Mouse (Mus musculus) erythroid progenitor cell, adult 5-6 weeks (primary cell): ENCODE measurements around the gene Katna1. TPM values are rescaled to one million over a fixed set of nuclear protein-coding genes. Genes with fewer than 3 reads are reported as not detected.

Source experiments
- ATAC-seq: replicated peaks from 2 replicates; pipeline ENCODE4 v1.8.0; 2016; ENCODE audit warnings: moderate number of reproducible peaks, mild to moderate bottlenecking, moderate TSS enrichment, inconsistent platforms; ENCODE audit not compliant: poor library complexity, low FRiP score, severe bottlenecking
- total RNA-seq, 2 experiments: library from RNA; stranded (forward) in 1 of 2; stranded (reverse) in 1 of 2; fragments of 150-400 nt in 1 of 2; fragments of 186-747, 209-891 nt in 1 of 2; gene quantifications; 2 replicates each; pipeline versions ENCODE4 v1.2.3 to v1.2.4; 2015 to 2017; ENCODE audit warnings: low replicate concordance in 2 of 2

Katna1 gene
- total RNA-seq, 2 experiments from 2014 or later: 44.9 to 59.5 TPM

DNA sequence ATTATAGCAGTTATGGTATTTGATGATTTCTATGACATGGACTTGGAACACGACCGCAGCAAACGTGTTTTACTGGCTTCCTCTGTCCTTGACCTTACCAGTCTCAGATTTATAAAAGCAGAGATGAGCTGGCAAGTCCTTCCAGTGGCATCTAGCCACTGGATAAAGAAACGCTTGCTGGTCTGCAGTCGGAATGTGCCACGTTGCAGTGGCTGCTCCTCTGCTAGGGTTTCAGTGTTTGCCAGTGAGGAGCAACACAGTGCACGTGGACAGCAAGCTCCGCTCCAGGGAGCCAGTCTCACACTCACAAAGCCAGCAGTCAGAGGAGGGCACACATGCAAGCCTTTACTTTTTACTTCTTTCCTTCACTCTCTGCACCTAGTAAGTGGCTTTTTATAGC, 49.6 kb downstream of the Katna1 start:
- no peak for ATAC-seq

DNA sequence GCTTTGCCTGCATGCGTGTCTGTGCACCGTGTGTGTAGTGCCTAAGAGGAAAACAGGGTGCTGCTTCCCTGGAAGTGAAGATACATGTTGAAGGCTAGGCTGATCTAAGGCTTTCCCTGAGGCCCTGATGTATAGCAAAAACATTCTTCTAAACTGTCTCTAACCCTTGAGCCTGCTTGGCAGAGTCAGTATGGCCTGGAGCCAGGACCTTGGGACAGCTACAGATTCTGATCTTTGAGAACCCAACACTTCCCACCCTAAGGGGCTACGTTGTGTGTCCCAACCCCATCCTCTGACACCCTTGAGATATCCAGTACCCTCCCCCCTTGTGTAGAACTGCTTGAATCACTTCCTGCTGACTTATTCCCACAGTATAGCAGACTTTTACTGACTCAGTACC, 52.6 kb downstream of the Katna1 start:
- ATAC-seq: no peak

DNA sequence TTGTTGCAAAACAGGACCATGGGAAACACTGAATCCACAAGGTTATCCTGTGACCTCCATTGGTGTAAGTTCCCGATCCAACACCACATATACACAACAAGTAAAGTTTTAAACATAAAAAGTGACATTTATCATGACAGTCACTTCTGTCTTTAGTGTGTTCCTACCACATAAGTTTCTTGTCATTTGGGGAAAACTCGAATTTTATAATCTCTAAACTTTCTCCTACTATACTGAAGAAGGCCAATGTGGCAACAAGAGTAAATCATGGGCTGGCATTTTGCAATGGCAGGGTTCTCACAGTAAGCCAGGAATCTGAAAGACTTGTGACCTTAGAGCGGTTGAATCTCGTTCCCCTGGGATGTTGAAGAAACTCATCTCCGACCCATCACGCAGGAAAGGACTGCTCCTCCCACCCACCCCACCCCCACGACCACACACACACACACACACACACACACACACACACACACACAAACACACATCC, 54.0 kb downstream of the Katna1 start:
- ATAC-seq: no peak

DNA sequence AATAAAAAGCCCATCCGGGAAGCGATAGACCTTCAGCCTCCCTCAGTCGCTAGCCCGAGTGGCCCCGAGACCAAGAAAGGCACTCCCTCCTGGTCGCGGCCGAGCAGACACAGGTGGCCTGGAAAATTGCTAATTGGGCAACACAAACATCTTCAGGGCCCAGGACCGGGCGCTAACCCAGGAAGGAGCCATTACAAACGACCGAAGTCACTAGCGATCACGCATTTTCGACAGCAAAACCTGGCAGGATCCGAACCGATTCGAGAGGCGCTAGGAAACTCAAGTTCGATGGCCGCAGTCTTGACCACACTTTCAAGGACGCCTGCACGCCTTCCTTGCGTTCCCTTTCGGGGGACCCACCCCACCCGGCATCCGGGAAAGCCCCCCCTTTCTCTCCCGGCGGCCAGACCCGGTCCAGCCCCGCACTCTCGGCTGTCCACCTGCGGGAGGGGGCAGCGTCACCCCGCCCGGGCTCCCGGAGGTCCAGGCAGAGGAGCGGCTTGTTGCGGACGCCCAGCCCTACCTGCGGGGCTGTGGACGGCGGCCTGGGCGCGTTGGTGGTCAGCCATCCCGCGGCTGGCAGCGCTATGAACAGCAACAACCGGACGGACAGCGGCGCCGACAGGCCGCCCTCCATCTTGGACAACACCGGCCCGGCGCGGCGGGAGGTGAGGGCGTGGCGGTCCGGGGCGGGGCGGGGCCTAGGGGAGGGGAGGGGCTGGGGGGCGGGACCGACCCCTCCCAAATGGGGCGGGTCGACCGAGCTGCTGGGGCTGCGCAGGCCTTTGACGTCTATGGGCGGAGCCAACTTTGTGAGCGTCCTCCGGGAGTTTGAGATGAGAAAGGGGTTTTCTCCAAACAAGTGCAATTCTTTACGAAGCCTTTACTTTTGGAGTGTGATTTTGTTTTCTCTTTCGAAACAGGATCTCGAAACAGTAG, 54.7 kb downstream of the Katna1 start:
- ATAC-seq: peak; percentile 91

DNA sequence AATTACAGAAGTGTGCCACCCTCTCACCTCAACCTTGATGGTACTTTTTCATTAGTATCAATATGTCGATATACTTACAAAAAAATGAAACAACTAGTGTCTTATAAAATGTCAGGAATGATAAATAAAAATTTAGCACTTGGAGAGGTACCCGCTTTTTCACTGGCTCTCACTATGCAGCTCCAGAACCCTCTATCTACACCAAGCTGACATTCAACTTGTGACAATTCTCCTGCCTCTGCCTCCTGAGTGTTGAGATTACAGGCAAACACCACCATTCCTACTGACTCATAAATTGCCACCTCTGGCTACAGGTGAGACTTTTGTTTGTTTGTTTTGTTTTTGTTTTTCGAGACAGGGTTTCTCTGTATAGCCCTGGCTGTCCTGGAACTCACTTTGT, 55.4 kb downstream of the Katna1 start:
- peak; percentile 33 for ATAC-seq

DNA sequence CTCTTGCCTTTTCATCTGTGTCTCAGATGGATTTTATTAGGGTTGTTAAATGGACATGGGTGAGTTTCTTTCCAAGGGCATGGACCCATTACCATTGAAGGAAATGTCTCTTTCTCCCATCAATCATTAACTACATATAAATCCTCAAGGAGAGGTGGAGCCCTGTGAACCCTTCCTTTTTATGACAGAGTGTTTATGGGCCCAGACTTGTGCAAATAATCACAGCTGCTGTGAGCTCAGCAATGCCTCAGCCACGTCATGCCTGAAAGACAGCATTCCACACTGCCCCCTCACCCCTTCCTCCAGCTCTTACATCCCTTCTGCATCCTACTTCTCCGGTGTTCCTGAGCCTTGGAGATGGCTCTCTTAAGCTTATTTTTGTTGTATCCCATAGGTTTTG, 61.5 kb downstream of the Katna1 start:
- no peak for ATAC-seq

DNA sequence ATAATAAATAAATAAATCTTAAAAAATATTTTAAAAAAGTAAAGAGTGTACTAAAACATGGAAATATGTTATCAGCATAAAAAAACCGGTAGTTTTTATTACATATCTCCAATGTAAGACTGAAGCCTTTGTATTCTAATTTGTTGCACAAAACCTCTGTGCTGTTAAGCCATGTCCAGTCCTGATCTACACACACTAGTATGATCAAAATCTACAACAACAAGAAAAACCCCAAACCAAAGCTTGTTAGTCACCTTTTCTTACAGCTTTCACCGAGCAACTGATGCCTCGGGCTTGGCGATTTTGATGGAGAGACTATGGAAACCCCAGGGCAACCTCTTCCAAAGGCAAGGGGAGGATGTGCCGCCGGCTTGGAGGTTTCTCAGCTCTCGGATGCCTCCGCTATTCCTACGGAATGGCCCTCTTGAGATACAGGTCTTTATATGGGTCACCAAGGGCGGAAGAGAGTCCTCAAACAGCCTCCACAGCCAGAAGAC, 66.5 kb downstream of the Katna1 start:
- no peak; the same call in 1 of the 2 replicates for ATAC-seq

DNA sequence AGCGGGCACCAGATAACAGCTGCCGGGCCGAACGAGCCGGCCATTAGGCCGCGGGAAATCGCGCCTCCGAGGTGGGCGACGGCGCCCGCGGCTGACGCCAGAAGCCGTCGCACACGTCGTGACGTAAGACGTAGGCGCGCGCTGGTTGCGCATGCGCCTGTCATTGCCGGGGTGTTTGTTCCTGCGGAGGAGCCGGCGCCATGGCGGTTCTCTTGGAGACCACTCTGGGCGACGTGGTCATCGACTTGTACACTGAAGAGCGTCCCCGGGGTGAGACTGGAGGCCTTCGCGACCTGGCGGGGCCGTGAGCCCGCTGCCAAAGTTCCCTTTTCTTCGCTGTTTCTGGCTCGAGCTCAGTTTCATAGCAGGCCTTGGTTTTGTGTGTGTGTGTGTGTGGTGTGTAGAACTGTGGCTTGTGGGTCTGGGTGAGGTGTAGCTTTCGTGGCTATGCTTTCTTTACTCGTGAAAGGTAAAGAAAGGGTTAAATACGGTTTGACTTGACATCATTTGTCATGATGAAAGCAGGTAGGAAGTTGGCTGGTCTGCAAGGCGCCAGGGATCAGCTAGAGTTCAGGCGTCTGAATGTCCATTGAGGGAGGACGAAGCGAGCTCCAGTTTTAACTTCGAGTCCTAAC, 67.1 kb downstream of the Katna1 start, which contains the start of the genes Ginm1 and Ppil4:
Gene Ginm1, minus strand, starts transcription at position 74 of the 635 bp plus-strand sequence.
Gene Ppil4, plus strand, starts transcription at position 141 of the 635 bp plus-strand sequence.
- ATAC-seq: peak; percentile 97

DNA sequence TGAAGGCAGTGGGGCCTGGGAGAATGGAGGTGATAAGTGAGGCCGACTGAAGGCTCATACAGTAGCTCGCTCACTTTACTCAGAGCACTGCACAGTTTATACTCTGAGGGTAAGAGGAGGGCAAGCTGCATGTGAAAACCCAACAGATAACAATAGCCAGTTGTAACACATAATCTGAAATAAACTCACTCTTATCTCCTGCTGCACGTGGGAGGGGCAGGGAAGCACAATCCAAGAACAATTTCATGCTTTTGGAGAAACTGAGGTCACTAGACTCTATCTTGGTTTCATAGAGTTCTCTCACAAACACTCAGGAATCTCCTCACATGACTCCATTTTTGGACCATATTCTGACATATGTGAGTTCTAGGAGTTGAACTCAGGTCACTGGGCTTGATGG, 75.5 kb downstream of the Katna1 start:
- ATAC-seq: no peak

DNA sequence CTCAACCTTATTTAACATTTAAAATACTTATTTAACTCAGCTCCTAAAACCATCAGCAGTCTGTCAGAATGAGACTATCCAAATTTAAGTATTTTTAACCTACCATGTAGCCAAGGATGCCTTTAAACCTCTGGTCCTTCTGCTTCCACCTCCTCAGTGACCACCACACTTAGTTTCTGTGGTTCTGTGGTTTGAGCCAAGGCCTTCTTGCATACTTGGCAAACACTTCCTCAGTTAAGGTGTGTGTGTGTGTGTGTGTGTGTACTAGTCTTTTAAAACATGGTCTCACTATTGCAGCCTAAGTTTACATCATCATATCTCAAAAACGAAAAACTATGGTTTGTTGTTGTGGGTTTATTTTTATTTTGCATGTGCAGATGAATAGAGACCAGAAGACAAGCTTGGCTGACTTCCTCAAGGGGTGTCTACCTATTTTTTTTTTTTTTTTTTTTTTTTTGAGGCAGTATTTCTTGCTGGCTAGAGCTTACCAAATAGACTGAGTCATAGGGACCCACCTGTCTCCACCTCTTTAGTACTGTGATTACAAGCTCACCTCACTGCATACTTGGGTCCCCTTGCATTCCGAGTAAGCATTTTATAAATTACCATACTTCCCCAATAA, 76.8 kb downstream of the Katna1 start:
- ATAC-seq: no peak

DNA sequence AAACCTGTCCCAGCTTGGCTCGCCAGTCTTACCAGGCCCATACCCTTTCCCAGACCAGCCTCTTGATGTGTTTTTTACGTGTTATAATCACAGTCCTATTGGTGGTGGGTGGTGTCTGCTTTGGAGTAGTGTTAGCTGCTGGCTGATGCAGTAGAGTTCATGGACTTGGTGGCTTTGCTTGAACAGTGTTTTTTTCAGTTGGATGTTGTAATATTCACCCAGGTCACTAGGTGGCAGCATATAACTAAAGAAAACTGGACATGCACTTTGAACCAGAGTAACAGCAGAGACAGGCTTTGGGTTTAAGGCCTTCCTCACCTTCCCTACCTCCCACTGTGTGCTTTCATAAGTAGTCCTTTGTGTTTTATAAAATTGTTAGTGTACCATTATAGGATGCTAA, 84.1 kb downstream of the Katna1 start:
- ATAC-seq: peak; percentile 79

Other genes with a start within 250 kb of the Katna1 start
- not detected in 2 replicates for gene Lrp11, start 136.2 kb upstream of the Katna1 start, total RNA-seq (2015; ENCODE audit: low replicate concordance)
- gene Lrp11, start 136.2 kb upstream of the Katna1 start, total RNA-seq (2017; ENCODE audit: low replicate concordance): not detected in 2 replicates
- 12.6 and 20.5 TPM in 2 replicates for gene Nup43, start 58.5 kb upstream of the Katna1 start, total RNA-seq (2015; ENCODE audit: low replicate concordance)
- gene Nup43, start 58.5 kb upstream of the Katna1 start, total RNA-seq (2017; ENCODE audit: low replicate concordance): 7.9 and 10.9 TPM in 2 replicates
- gene Pcmt1, start 44.9 kb upstream of the Katna1 start, total RNA-seq (2015; ENCODE audit: low replicate concordance): 136 and 147 TPM in 2 replicates
- gene Pcmt1, start 44.9 kb upstream of the Katna1 start, total RNA-seq (2017; ENCODE audit: low replicate concordance): 116 and 188 TPM in 2 replicates
- gene Lats1, start 44.8 kb upstream of the Katna1 start, total RNA-seq (2015; ENCODE audit: low replicate concordance): 14.4 and 18.0 TPM in 2 replicates
- 10.4 and 12.2 TPM in 2 replicates for gene Lats1, start 44.8 kb upstream of the Katna1 start, total RNA-seq (2017; ENCODE audit: low replicate concordance)
- 37.5 and 85.5 TPM in 2 replicates for gene Ginm1, start 66.8 kb downstream of the Katna1 start, total RNA-seq (2015; ENCODE audit: low replicate concordance)
- gene Ginm1, start 66.8 kb downstream of the Katna1 start, total RNA-seq (2017; ENCODE audit: low replicate concordance): 54.2 and 67.4 TPM in 2 replicates
- gene Ppil4, start 66.9 kb downstream of the Katna1 start, total RNA-seq (2015; ENCODE audit: low replicate concordance): 35.7 and 36.0 TPM in 2 replicates
- 66.4 and 88.2 TPM in 2 replicates for gene Ppil4, start 66.9 kb downstream of the Katna1 start, total RNA-seq (2017; ENCODE audit: low replicate concordance)
- gene Zc3h12d, start 106.5 kb downstream of the Katna1 start, total RNA-seq (2015; ENCODE audit: low replicate concordance): 0.36 and 0.84 TPM in 2 replicates
- gene Zc3h12d, start 106.5 kb downstream of the Katna1 start, total RNA-seq (2017; ENCODE audit: low replicate concordance): 0.38 and 0.90 TPM in 2 replicates
- 143 and 208 TPM in 2 replicates for gene Tab2, start 230.2 kb downstream of the Katna1 start, total RNA-seq (2015; ENCODE audit: low replicate concordance)
- 77.1 and 82.2 TPM in 2 replicates for gene Tab2, start 230.2 kb downstream of the Katna1 start, total RNA-seq (2017; ENCODE audit: low replicate concordance)